Mouse (Mus musculus) forebrain, embryonic 13.5 days (tissue): Measurements from ENCODE around the gene Klrg2. TPM values are rescaled to one million over a fixed set of nuclear protein-coding genes. Genes with fewer than 3 reads are reported as not detected.

Experiments
- ATAC-seq: fragments of 200-750 bp; cut with Nextera tagmentation; 2 replicates; pipeline ENCODE4 v1.8.0; 2017
- H3K27ac ChIP-seq: fragments of 300-500 bp; sonication (generic); 2 replicates; pipeline ENCODE4 v1.5.1; 2015; ENCODE audit warnings: inconsistent platforms, mild to moderate bottlenecking, moderate library complexity
- H3K27me3 ChIP-seq: fragments of 300-500 bp; sonication (generic); 2 replicates; pipeline ENCODE4 v1.6.1; 2015; ENCODE audit warnings: mild to moderate bottlenecking, inconsistent platforms
- H3K36me3 ChIP-seq: fragments of 300-500 bp; sonication (generic); 2 replicates; pipeline ENCODE4 v1.6.1; 2015; ENCODE audit warnings: mild to moderate bottlenecking, inconsistent platforms; ENCODE audit not compliant: poor library complexity, severe bottlenecking
- H3K4me1 ChIP-seq: fragments of 300-500 bp; sonication (generic); 2 replicates; pipeline ENCODE4 v1.6.1; 2015; ENCODE audit warnings: inconsistent platforms
- H3K4me2 ChIP-seq: fragments of 300-500 bp; sonication (generic); 2 replicates; pipeline ENCODE4 v1.6.1; 2015; ENCODE audit warnings: inconsistent platforms, mild to moderate bottlenecking, moderate library complexity
- H3K4me3 ChIP-seq: fragments of 300-500 bp; sonication (generic); 2 replicates; pipeline ENCODE4 v1.5.1; 2015; ENCODE audit warnings: mild to moderate bottlenecking, inconsistent platforms
- H3K9ac ChIP-seq: fragments of 300-500 bp; sonication (generic); 2 replicates; pipeline ENCODE4 v1.6.1; 2015; ENCODE audit warnings: mild to moderate bottlenecking, inconsistent platforms
- H3K9me3 ChIP-seq: fragments of 300-500 bp; sonication (generic); replicated peaks from 2 replicates; pipeline ENCODE4 v1.6.1; 2016; ENCODE audit warnings: inconsistent platforms
- WGBS: fragments of 180-500 bp; shearing (Covaris S2); methylation state at CpG from one replicate; pipeline ENCODE4 v1.1.7; 2015; 5-methylcytosine and 5-hydroxymethylcytosine counted together
- polyA plus RNA-seq: library from polyadenylated mRNA; unstranded; fragments of >200 nt; fragmentation: Nextera tagmentation; extraction: Ambion mirVana; gene quantifications from 2 replicates; pipeline ENCODE4 v1.2.1, GENCODE M21; 2015

The Klrg2 gene
- polyA plus RNA-seq, 1 experiment from 2014 or later, result 0.19 TPM

GRCm38 (mm10) chr6:38626086-38626485 lies 11.0 kb downstream of the Klrg2 start:
- no peak overlapping the region for H3K4me2 ChIP-seq
- no peaks in the 10 kb centered on the region for H3K4me1 ChIP-seq
- WGBS, result 94% methylated on average over 5 of the region's 5 CpGs
- H3K27me3 ChIP-seq, result no peaks in the 10 kb centered on the region
- H3K4me3 ChIP-seq, result no peak overlapping the region
- no peak overlapping the region for H3K9ac ChIP-seq
- peaks cover 3% of the 10 kb centered on the region; the same call in 1 of the 2 replicates for H3K36me3 ChIP-seq
- no peaks in the 10 kb centered on the region for H3K9me3 ChIP-seq
- no peak overlapping the region for H3K27ac ChIP-seq
- ATAC-seq, result no peak

GRCm38 (mm10) chr6:38624439-38624838 lies 12.6 kb downstream of the Klrg2 start:
- H3K36me3 ChIP-seq, result peaks cover 15% of the 10 kb centered on the region
- WGBS, result 84% methylated on average over 1 of the region's 1 CpGs
- H3K4me2 ChIP-seq, result no peak overlapping the region
- no peak overlapping the region for H3K27ac ChIP-seq
- no peak overlapping the region for H3K9ac ChIP-seq
- H3K27me3 ChIP-seq, result no peaks in the 10 kb centered on the region
- H3K4me3 ChIP-seq, result no peak overlapping the region
- H3K4me1 ChIP-seq, result no peaks in the 10 kb centered on the region
- no peak for ATAC-seq
- H3K9me3 ChIP-seq, result no peaks in the 10 kb centered on the region

- H3K4me1 ChIP-seq, result no peaks in the 10 kb centered on the region
- no peaks in the 10 kb centered on the region for H3K9me3 ChIP-seq
- H3K27ac ChIP-seq, result no peak overlapping the region
- ATAC-seq, result no peak
- WGBS, result 96% methylated on average over 2 of the region's 2 CpGs
- peaks cover 24% of the 10 kb centered on the region for H3K36me3 ChIP-seq
- H3K4me2 ChIP-seq, result no peak overlapping the region
- H3K9ac ChIP-seq, result no peak overlapping the region
- no peaks in the 10 kb centered on the region for H3K27me3 ChIP-seq
- H3K4me3 ChIP-seq, result no peak overlapping the region
These were observed 13.6 kb downstream of the Klrg2 start for GRCm38 (mm10) chr6:38623457-38623856.

GRCm38 (mm10) chr6:38622406-38622805 lies 14.6 kb downstream of the Klrg2 start:
- ATAC-seq, result no peak
- Histone ChIP-seq H3K4me2 (no peak overlapping the region), H3K9ac (no peak overlapping the region), H3K4me1 (no peaks in the 10 kb centered on the region), H3K27me3 (no peaks in the 10 kb centered on the region), H3K36me3 (peaks cover 34% of the 10 kb centered on the region), H3K9me3 (no peaks in the 10 kb centered on the region), H3K27ac (no peak overlapping the region), H3K4me3 (no peak overlapping the region)
- 83% methylated on average over 1 of the region's 1 CpGs for WGBS

- no peak overlapping the region for H3K4me3 ChIP-seq
- no peaks in the 10 kb centered on the region for H3K4me1 ChIP-seq
- no peak overlapping the region for H3K4me2 ChIP-seq
- H3K9ac ChIP-seq, result no peak overlapping the region
- no peaks in the 10 kb centered on the region for H3K9me3 ChIP-seq
- H3K27ac ChIP-seq, result no peak overlapping the region
- 94% methylated on average over 2 of the region's 2 CpGs for WGBS
- H3K36me3 ChIP-seq, result peaks cover 42% of the 10 kb centered on the region
- H3K27me3 ChIP-seq, result no peaks in the 10 kb centered on the region
- ATAC-seq, result no peak
These were observed 27.1 kb downstream of the Klrg2 start for GRCm38 (mm10) chr6:38609892-38610291.

GRCm38 (mm10) chr6:38597481-38597880 lies 39.6 kb downstream of the Klrg2 start:
- Histone ChIP-seq H3K9ac (no peak overlapping the region), H3K4me1 (no peaks in the 10 kb centered on the region), H3K4me2 (no peak overlapping the region), H3K27me3 (no peaks in the 10 kb centered on the region), H3K4me3 (no peak overlapping the region), H3K27ac (no peak overlapping the region), H3K36me3 (peaks cover 59% of the 10 kb centered on the region), H3K9me3 (no peaks in the 10 kb centered on the region)
- no peak for ATAC-seq
- WGBS, result 91% methylated on average over 4 of the region's 4 CpGs

GRCm38 (mm10) chr6:38581711-38582110 lies 55.3 kb downstream of the Klrg2 start:
- no peak for ATAC-seq
- Histone ChIP-seq H3K9ac (no peak overlapping the region), H3K27me3 (no peaks in the 10 kb centered on the region), H3K27ac (no peak overlapping the region), H3K36me3 (peaks cover 49% of the 10 kb centered on the region), H3K9me3 (no peaks in the 10 kb centered on the region), H3K4me3 (no peak overlapping the region), H3K4me2 (no peak overlapping the region), H3K4me1 (no peaks in the 10 kb centered on the region)
- WGBS, result 92% methylated on average over 3 of the region's 3 CpGs

GRCm38 (mm10) chr6:38580112-38580857 lies 56.8 kb downstream of the Klrg2 start:
- H3K36me3 ChIP-seq, result peaks cover 44% of the 10 kb centered on the region
- no peaks in the 10 kb centered on the region for H3K4me1 ChIP-seq
- H3K27me3 ChIP-seq, result no peaks in the 10 kb centered on the region
- no peak overlapping the region for H3K4me2 ChIP-seq
- H3K4me3 ChIP-seq, result no peak overlapping the region
- 93% methylated on average over 3 of the region's 3 CpGs for WGBS
- H3K9ac ChIP-seq, result no peak overlapping the region
- ATAC-seq, result no peak
- no peaks in the 10 kb centered on the region for H3K9me3 ChIP-seq
- H3K27ac ChIP-seq, result no peak overlapping the region

- no peak for ATAC-seq
- Histone ChIP-seq H3K27me3 (no peaks in the 10 kb centered on the region), H3K4me2 (no peak overlapping the region), H3K9ac (no peak overlapping the region), H3K36me3 (peaks cover 54% of the 10 kb centered on the region), H3K9me3 (no peaks in the 10 kb centered on the region), H3K27ac (no peak overlapping the region), H3K4me1 (no peaks in the 10 kb centered on the region), H3K4me3 (no peak overlapping the region)
- WGBS, result 82% methylated on average over 2 of the region's 2 CpGs
These were observed 60.9 kb downstream of the Klrg2 start for GRCm38 (mm10) chr6:38576096-38576495.

Other genes starting within 250 kb of the Klrg2 start
- 22.2 and 22.4 TPM in 2 replicates for gene Ubn2, start 203.3 kb downstream of the Klrg2 start, polyA plus RNA-seq
- 152 and 177 TPM in 2 replicates for gene Fmc1, start 103.7 kb downstream of the Klrg2 start, polyA plus RNA-seq
- gene Luc7l2, start 85.9 kb downstream of the Klrg2 start, polyA plus RNA-seq, result 40.1 and 40.9 TPM in 2 replicates
- 3.6 and 3.8 TPM in 2 replicates for gene Clec2l, start 25.8 kb upstream of the Klrg2 start, polyA plus RNA-seq
- 0.76 and 1.1 TPM in 2 replicates for gene Tbxas1, start 238.2 kb upstream of the Klrg2 start, polyA plus RNA-seq
- 33.7 and 35.0 TPM in 2 replicates for gene Hipk2, start 238.9 kb upstream of the Klrg2 start, polyA plus RNA-seq